Mouse (Mus musculus) layer of hippocampus, postnatal 10 days (tissue): Measurements from ENCODE around the gene Uchl4. TPM values are rescaled to one million over a fixed set of nuclear protein-coding genes. Genes with fewer than 3 reads are reported as not detected.
A peak's percentile ranks its signal among the peaks of the same experiment; 100 is the strongest.

Experiments used
- DNase-seq, 2 experiments: peaks; one replicate each; pipeline ENCODE4 v3.0.0; 2021; ENCODE audit warnings: low spot score in 2 of 2
- microRNA-seq, 2 experiments: library from miRNA; unstranded; fragments of <30 nt; microRNA quantifications; one replicate each; pipeline ENCODE4 v1.2.0; 2021
- total RNA-seq, 2 experiments: library from RNA; stranded (reverse); gene quantifications; 2 replicates each; pipeline ENCODE4 v1.2.3; 2021

The Uchl4 gene
- total RNA-seq, 2 experiments from 2014 or later, result 4.0 to 5.8 TPM

DNA sequence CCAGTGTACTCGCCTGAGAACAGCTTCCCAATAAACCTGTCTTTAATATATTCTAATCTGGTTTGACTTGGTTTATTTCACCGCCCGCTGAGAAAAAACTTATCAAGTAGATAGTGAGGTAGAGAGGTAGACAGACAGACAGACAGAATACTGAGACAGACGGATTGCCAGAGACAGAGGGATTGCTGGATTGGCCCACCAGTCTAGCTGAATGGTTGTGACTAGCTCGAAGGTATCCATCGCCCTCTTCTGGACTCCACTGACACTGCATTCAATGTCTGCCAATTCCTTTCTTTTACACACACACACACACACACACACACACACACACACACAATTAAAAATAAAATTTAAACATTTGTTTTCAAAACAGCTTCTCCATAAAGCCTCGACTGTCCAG lies 37.6 kb downstream of the Uchl4 start:
- DNase-seq, result peak; percentile 69 to 75

DNA sequence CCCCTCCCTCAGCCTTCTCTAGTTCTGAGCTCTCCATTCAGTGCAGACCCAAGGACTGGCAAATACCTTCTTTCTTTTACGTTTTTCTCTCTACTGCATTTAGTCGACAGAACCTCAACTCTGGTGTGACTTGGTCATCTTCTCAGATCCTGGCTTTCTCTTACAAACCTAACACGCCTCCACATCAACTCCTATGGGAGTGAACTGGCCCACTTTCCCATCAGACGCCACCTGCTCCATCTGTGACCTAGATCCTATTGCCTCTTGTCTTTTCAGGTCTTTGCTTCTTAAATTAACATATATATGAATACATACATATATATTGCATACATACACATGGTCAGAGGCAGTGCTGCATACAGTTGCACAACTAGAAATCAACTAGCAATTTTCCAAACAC lies 38.8 kb downstream of the Uchl4 start:
- no peak for DNase-seq

DNA sequence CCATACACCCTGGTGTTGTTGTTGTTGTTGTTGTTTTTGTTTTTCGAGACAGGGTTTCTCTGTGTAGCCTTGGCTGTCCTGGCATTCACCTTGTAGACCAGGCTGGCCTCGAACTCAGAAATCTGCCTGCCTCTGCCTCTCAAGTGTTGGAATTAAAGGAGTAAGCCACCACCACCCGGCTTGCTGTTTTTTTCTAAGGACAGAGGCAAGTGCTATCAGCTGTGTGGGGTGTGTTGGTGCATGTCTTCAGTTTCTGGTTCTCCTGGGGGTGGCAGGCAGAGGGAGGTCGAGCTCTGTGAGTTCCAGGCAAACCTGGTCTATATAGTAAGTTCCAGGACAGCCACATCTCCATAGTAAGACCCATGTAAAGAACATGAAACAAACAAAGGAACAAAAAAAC lies 39.3 kb downstream of the Uchl4 start:
- DNase-seq, result no peak

DNA sequence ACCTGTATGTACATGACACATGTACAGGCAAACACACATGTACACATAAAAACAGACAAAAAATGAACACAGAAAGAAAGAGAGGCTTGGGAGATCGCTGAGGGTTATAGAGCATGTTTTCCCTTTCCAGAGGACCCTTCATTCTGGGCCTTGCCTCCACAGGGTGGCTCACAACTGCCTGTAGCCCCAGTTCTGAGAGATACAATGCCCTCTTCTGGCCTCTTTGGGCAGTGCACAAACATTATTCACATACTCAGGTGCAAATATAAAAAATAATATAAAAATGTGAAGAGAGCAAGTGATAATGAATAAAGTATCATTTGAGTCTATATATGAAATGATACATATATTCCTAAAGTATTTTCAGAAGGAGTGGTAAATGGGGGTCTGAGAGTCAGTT lies 39.9 kb downstream of the Uchl4 start:
- peak in 1 of 2 experiments; percentile 13 for DNase-seq

DNA sequence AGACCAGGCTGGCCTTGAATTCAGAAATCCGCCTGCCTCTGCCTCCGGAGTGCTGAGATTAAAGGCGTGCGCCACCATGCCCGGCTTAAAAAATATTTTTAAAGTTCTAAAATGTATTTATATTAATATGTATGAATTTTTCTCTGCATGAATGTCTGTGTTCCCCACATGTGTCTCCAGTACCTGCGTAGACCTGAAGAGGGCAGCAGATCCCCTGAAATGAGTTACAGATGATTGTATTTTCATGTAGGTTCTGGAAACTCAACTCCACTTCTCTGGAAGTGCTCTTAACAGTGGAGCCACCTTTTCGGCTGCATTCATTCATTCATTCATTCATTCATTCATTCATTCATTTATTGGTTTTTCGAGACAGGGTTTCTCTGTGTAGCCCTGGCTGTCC lies 42.7 kb downstream of the Uchl4 start:
- DNase-seq, result peak; percentile 72 to 80

DNA sequence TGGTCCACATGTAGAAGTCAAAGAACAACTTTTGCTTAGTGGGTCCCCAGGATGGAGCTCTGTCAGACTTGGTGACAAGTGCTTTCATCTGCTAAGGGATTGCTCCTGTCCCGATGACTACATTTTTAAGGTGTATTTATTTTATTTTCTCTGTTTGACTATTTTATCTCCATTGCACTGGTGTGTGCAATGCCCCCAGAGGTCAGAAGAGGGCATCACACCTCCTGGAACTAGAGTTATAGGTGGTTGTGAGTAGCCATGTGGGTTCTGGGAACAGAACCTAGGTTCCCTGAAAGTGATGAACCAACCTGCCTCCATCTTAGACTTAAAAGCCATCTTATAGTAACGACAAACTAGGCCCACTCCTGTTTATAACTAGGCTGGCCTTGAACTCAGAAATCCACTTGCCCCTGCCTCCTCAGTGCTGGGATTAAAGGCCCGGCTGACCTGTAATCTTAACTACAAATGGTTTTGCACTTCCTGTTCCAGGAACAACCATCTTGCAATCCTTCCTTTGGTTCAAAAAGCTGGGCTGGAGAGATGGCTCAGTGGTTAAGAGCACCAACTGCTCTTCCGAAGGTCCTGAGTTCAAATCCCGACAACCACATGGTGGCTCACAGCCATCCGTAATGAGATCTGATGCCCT lies 43.8 kb downstream of the Uchl4 start:
- no peak for DNase-seq

DNA sequence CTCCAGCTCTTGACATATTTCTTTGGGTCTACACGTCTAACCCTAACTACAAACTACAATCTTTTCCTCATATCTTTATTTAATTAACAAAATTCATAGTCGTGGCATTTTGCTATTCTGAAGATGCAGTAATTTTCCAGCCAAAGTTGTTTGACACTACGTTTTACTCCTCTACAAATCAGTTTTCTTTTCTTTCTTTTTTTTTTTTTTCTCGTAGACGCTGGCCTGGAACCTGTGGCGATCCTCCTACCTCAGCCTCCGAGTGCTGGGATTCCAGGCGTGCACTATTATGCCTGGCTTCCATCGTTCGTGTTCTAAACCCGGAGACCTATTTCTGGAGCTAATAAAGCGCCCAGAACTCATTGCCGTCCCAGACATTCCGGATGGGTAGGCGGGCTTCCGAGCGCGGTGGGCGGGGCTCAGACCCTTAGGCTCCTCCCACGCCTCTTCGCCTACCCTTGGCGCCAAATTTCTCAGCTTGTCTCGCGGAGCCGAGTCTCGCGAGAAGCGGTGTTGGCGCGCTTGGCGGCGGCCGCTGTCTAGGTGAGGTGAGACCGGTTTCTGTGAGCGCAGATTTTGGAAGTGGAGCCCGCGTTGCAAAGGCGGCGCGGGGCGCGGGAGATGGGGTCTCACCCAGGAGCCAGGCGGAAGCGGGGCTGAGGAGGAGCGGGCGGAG lies 46.2 kb downstream of the Uchl4 start, which contains the start of gene Tipin:
Tipin (plus strand) TSS at position 477 of the 676 bp plus-strand sequence.
- peak; percentile 93 to 96 for DNase-seq

DNA sequence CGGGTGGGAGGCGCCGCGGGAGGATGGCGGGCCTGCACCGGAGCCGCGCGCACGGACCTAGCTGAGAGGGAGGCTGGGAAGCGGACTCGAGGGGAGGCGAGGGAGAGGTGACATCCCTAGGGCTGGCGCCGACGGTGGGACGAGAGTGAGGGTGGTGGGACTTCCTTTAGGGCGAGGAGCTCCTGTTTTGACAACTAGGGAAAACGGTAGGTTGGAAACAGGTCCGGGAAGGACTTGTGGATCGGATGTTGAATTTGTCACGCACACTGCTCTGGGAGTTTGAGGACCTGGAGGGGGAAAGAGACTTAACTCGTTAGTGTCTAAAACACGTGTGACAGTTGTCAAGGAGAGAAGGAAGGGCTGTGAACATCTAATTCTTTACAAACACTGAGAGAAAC lies 46.8 kb downstream of the Uchl4 start:
- no peak for DNase-seq

DNA sequence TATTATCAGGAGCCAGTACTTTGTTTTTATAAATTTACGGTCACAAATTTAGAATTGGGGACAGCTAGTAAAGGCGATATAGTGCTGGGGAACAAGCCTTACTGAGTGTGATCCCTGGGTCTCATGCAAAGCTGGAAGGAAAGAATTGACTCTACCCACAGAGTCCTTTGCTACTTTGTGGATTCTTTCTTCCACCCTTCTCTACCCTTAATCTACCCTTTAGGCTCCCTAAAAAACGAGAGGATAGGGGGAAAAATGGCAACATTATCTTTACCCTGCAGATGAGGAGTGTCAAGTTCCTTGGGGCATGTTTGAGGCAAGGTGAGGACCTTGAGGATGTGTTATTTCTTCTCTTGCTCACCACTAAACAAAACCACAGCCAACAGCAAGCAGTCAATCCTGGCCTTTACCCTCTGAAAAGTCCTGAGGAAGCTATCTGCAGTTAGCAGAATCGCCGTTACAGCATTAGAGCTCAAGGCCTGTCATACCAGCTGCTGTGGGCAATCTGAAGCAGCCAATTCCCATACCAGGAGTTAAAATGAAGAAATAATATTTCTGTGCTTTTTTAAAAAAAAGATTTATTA lies 47.5 kb downstream of the Uchl4 start:
- DNase-seq, result no peak

Small RNAs within 50 kb of the gene (microRNA-seq; reads per million reads assigned to microRNA genes)
- 0 reads per million in 2 experiments for gene Gm24106

Other genes with a start within 250 kb of the Uchl4 start
- 1 to 10 TPM; 1.7 to 3.7 TPM for gene Smad6, start 213.1 kb upstream of the Uchl4 start, total RNA-seq
- gene Lctl, start 118.1 kb upstream of the Uchl4 start, total RNA-seq, result not detected
- gene Zwilch, start 62.1 kb upstream of the Uchl4 start, total RNA-seq, result 1 to 10 TPM; 5.1 to 9.8 TPM
- gene Rpl4, start 61.8 kb upstream of the Uchl4 start, total RNA-seq, result 100 to 1,000 TPM; 612 to 638 TPM
- gene Snapc5, start 55.9 kb upstream of the Uchl4 start, total RNA-seq, result 10 to 100 TPM; 17.1 to 18.5 TPM
- gene Map2k1, start 18.4 kb downstream of the Uchl4 start, total RNA-seq, result 100 to 1,000 TPM; 126 to 129 TPM
- 10 to 100 TPM; 19.6 to 22.3 TPM for gene Tipin, start 46.4 kb downstream of the Uchl4 start, total RNA-seq
- gene Dis3l, start 106.1 kb downstream of the Uchl4 start, total RNA-seq, result 10 to 100 TPM; 23.9 to 24.2 TPM
- gene Megf11, start 150.4 kb downstream of the Uchl4 start, total RNA-seq, result 10 to 100 TPM; 15.9 to 17.9 TPM